11 mouse cellular contexts compared by ENCODE assay signal in genomic region chr5:125583836-125584235, GRCm38 (mm10). TPM values are rescaled to one million over a fixed set of nuclear protein-coding genes. Genes with fewer than 3 reads are reported as not detected.
A peak's percentile ranks its signal among the peaks of the same experiment; 100 is the strongest.
DNase-seq lines count a peak whose midpoint lies in the region; ATAC-seq and TF ChIP-seq lines count a peak whose summit lies in the region.
"Had no signal": no experiment of that assay in that cellular context is flagged by ENCODE, and none has a peak within 500 bp of the region (broad histone marks: within the 10 kb centered on the region; RNA-seq: fewer than 3 reads in every experiment).

No protein-coding gene starts in this region.

- H3K27me3 ChIP-seq in kidney, embryonic 14.5 days (ENCODE audit: control insufficient read depth, insufficient read depth, low read length): no peaks in the 10 kb centered on the region
- H3K27me3 ChIP-seq: liver, embryonic 15.5 days; neural tube, embryonic 12.5 days had no signal

- no peak for TF ChIP-seq POLR2A in brain, embryonic 14.5 days (IDR thresholded peaks at IDR 0.05; ENCODE audit: borderline replicate concordance, extremely low read depth, insufficient read depth, insufficient read length, poor library complexity, severe bottlenecking)

- no peaks in the 10 kb centered on the region for H3K9me3 ChIP-seq in kidney, embryonic 14.5 days (ENCODE audit: control insufficient read depth, low read length)
- H3K9me3 ChIP-seq: liver, embryonic 15.5 days; neural tube, embryonic 12.5 days had no signal

- intact Hi-C loops in left cerebral cortex, postnatal 36 days (cut with DNase I): no loop called here

- no peak overlapping the region for H3K27ac ChIP-seq in kidney, embryonic 14.5 days (ENCODE audit: low read depth, low read length)
- H3K27ac ChIP-seq: liver, embryonic 15.5 days; neural tube, embryonic 12.5 days had no signal

- no peak for ATAC-seq in kidney, embryonic 14.5 days (ENCODE audit: low FRiP score, low TSS enrichment)

- no peak overlapping the region for H3K4me2 ChIP-seq in kidney, embryonic 14.5 days (replicated peaks; ENCODE audit: low read depth, low read length)
- H3K4me2 ChIP-seq: liver, embryonic 15.5 days; neural tube, embryonic 12.5 days had no signal

- no peaks in the 10 kb centered on the region for H3K4me1 ChIP-seq in kidney, embryonic 14.5 days (ENCODE audit: control insufficient read depth, insufficient read depth, low read length)
- H3K4me1 ChIP-seq: liver, embryonic 15.5 days had no signal

- no peaks in the 10 kb centered on the region for H3K36me3 ChIP-seq in kidney, embryonic 14.5 days (ENCODE audit: control insufficient read depth, insufficient read depth, low read length)
- H3K36me3 ChIP-seq: liver, embryonic 15.5 days; neural tube, embryonic 12.5 days had no signal

- WGBS in kidney, embryonic 14.5 days: 55% methylated on average over 8 of the region's 8 CpGs

- TF ChIP-seq CTCF in brain, embryonic 14.5 days (IDR thresholded peaks at IDR 0.05; ENCODE audit: borderline replicate concordance, extremely low read depth, insufficient read depth, insufficient read length): no peak

- DNase-seq in cerebellum, postnatal 25 days: peak; percentile 21 to 45
- DNase-seq in cerebellum, adult 18-20 months: no peak
- DNase-seq in retina, postnatal 1 day: peak; percentile 32
- DNase-seq in retina, embryonic 14.5 days (ENCODE audit: low spot score): no peak
- DNase-seq in brain, embryonic 14.5 days (ENCODE audit: low read depth): peak; percentile 41
- peak; percentile 50 to 59 for DNase-seq in left cerebral cortex, postnatal 36 days (ENCODE audit: low spot score in 2 of 2)
- DNase-seq: heart, postnatal 4 days; kidney, adult 11 months had no signal

- no peak overlapping the region for H3K4me3 ChIP-seq in kidney, embryonic 14.5 days (ENCODE audit: low read length)
- H3K4me3 ChIP-seq: liver, embryonic 15.5 days; neural tube, embryonic 12.5 days had no signal

- no peak overlapping the region for H3K9ac ChIP-seq in kidney, embryonic 14.5 days (ENCODE audit: low read depth, low read length)
- H3K9ac ChIP-seq: liver, embryonic 15.5 days; neural tube, embryonic 12.5 days had no signal

RNA-seq across cellular contexts. Expression of gene Tmem132b, which starts 52.3 kb away (rescaled TPM):
- polyA plus RNA-seq in brain, embryonic 14.5 days (2012; rRNA removed): 4.6 and 8.2 TPM in 2 replicates
- 100 to 1,000 TPM; 140 to 144 TPM for total RNA-seq in left cerebral cortex, postnatal 36 days (2021)
- polyA plus RNA-seq in kidney, embryonic 14.5 days (2014; fragmentation: Nextera tagmentation; extraction: Ambion mirVana): 0.24 and 0.46 TPM in 2 replicates
- polyA plus RNA-seq: liver, embryonic 15.5 days had no signal

Comparison
In these comparisons a context has a peak if more than half of its experiments do, and no peak if none do; other contexts are left out.
1. DNase-seq: peak in cerebellum, postnatal 25 days (2 of 2), retina, postnatal 1 day (single experiment), brain, embryonic 14.5 days (single experiment) and left cerebral cortex, postnatal 36 days (2 of 2); none in cerebellum, adult 18-20 months (0 of 2) and retina, embryonic 14.5 days (single experiment).